In the genomic region with DNA sequence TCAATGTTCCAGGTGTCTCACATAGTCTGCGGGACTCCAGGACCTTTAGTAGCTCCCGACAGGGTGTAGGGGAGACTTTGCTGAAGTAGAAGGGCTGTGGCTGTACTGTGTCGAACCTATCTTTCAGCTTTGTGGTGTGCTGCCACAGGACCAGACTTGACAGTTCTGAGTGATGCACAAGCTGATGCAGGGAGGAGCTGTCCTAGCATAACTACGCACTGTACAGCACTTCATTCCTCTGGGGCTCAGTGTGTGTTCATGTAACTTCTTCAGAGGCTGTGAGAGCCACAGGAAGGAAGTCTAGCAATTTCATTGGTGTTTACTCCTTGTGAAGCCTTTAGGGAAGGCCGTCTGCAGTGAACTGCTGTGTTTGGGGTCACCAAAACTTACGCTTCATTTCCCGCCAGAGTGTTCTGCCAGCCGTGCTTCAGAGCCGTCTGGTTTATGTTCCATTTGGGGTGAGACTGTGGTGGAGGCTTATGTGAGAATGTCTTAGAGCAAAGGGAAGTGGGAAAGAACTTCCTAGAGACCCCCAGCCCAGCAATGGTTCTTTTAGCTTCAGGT, we compare ENCODE assay signal across 18 mouse cellular contexts. TPM values are rescaled to one million over a fixed set of nuclear protein-coding genes. Genes with fewer than 3 reads are reported as not detected.
A peak's percentile ranks its signal among the peaks of the same experiment; 100 is the strongest.
DNase-seq lines count a peak whose midpoint lies in the region; ATAC-seq lines count a peak whose summit lies in the region.
"Had no signal": no experiment of that assay in that cellular context is flagged by ENCODE, and none has a peak within 500 bp of the region (broad histone marks: within the 10 kb centered on the region; RNA-seq: fewer than 3 reads in every experiment).

No protein-coding gene starts in this region.

- no peak for DNase-seq in limb, embryonic 10.5 days (ENCODE audit: low spot score)
- peak; percentile 29 for DNase-seq in embryo, embryonic 11 days
- DNase-seq in retina, postnatal 1 day: peak; percentile 31
- no peak for DNase-seq in adrenal gland, adult 2 months
- no peak for DNase-seq in right cerebral cortex, postnatal 25 days
- DNase-seq: cerebellum, adult 9-10 months; gastrocnemius, adult 2 months; heart, adult 11 months; kidney, postnatal 25 days; right cerebral cortex, postnatal 4 days had no signal

- 66% methylated on average over 9 of the region's 9 CpGs for WGBS in limb, embryonic 12.5 days
- WGBS in limb, embryonic 10.5 days: 83% methylated on average over 9 of the region's 9 CpGs

- H3K9me3 ChIP-seq in limb, embryonic 12.5 days: no peaks in the 10 kb centered on the region
- H3K9me3 ChIP-seq in limb, embryonic 10.5 days (replicated peaks): no peaks in the 10 kb centered on the region
- H3K9me3 ChIP-seq: embryonic facial prominence, embryonic 13.5 days; hindbrain, embryonic 10.5 days; megakaryocyte, embryonic 14.5 days; neural tube, embryonic 13.5 days had no signal

- H3K4me2 ChIP-seq in limb, embryonic 12.5 days: no peak overlapping the region
- H3K4me2 ChIP-seq: embryonic facial prominence, embryonic 13.5 days; neural tube, embryonic 13.5 days had no signal

- H3K27ac ChIP-seq in limb, embryonic 12.5 days: peak overlapping the region; percentile 53
- no peak overlapping the region; the same call in 1 of the 2 replicates for H3K27ac ChIP-seq in limb, embryonic 10.5 days
- H3K27ac ChIP-seq: embryonic facial prominence, embryonic 13.5 days; hindbrain, embryonic 10.5 days; left cerebral cortex, adult 2 months; liver, embryonic 14.5 days; neural tube, embryonic 13.5 days had no signal

- peaks cover 33% of the 10 kb centered on the region for H3K36me3 ChIP-seq in limb, embryonic 12.5 days
- H3K36me3 ChIP-seq in limb, embryonic 10.5 days: peaks cover 26% of the 10 kb centered on the region

- H3K27me3 ChIP-seq in limb, embryonic 12.5 days: no peaks in the 10 kb centered on the region
- no peaks in the 10 kb centered on the region for H3K27me3 ChIP-seq in limb, embryonic 10.5 days (ENCODE audit: low read depth, poor library complexity, severe bottlenecking)
- H3K27me3 ChIP-seq: embryonic facial prominence, embryonic 13.5 days; megakaryocyte, embryonic 14.5 days; neural tube, embryonic 13.5 days had no signal

- H3K4me1 ChIP-seq in limb, embryonic 12.5 days (replicated peaks): 0 out of 2 replicates have a peak, but pooled peaks cover 8% of the 10 kb centered on the region
- no peaks in the 10 kb centered on the region for H3K4me1 ChIP-seq in limb, embryonic 10.5 days
- H3K4me1 ChIP-seq: embryonic facial prominence, embryonic 13.5 days; hindbrain, embryonic 10.5 days; megakaryocyte, embryonic 14.5 days; neural tube, embryonic 13.5 days had no signal

- ATAC-seq in limb, embryonic 12.5 days (ENCODE audit: insufficient number of reproducible peaks, insufficient read depth, low FRiP score, low TSS enrichment, low read depth): no peak
- ATAC-seq in common myeloid progenitor, adult 5-6 weeks (replicated peaks; ENCODE audit: low read depth, poor library complexity, severe bottlenecking): 0 out of 2 replicates have a peak, but pooled peaks have one; percentile 8

- no peak overlapping the region for H3K9ac ChIP-seq in limb, embryonic 12.5 days (replicated peaks)
- H3K9ac ChIP-seq: embryonic facial prominence, embryonic 13.5 days; liver, embryonic 14.5 days; neural tube, embryonic 13.5 days had no signal

- H3K4me3 ChIP-seq in limb, embryonic 12.5 days (replicated peaks): no peak overlapping the region
- H3K4me3 ChIP-seq in limb, embryonic 10.5 days: no peak overlapping the region
- H3K4me3 ChIP-seq: embryonic facial prominence, embryonic 13.5 days; gastrocnemius, adult 2 months; hindbrain, embryonic 10.5 days; left cerebral cortex, adult 2 months; megakaryocyte, embryonic 14.5 days; neural tube, embryonic 13.5 days had no signal

RNA-seq across cellular contexts. Expression of gene Pja2, which starts 54.0 kb away (rescaled TPM):
- 68.5 and 76.3 TPM in 2 replicates for polyA plus RNA-seq in limb, embryonic 12.5 days (2016; fragmentation: Nextera tagmentation; extraction: Ambion mirVana)
- polyA plus RNA-seq in limb, embryonic 10.5 days (2016; fragmentation: Nextera tagmentation; extraction: Ambion mirVana): 45.2 and 59.2 TPM in 2 replicates
- 29.7 and 34.4 TPM in 2 replicates for total RNA-seq in common myeloid progenitor, adult 5-6 weeks (2017)
- 10 to 100 TPM; 66.3 to 81.0 TPM for total RNA-seq in adrenal gland, adult 2 months (2021)
- 9.7 and 13.5 TPM in 2 replicates for polyA plus RNA-seq in adrenal gland, adult 2 months (2012; rRNA removed)

Comparison
In these comparisons a context has a peak if more than half of its experiments do, and no peak if none do; other contexts are left out.
1. DNase-seq: peak in embryo, embryonic 11 days (single experiment) and retina, postnatal 1 day (single experiment); none in limb, embryonic 10.5 days (single experiment), adrenal gland, adult 2 months (single experiment) and right cerebral cortex, postnatal 25 days (single experiment).